Mouse (Mus musculus): Measurements from ENCODE around the gene March7. TPM values are rescaled to one million over a fixed set of nuclear protein-coding genes. Genes with fewer than 3 reads are reported as not detected.

March7 gene
- polyA plus RNA-seq, 1 experiment, result 34.8 TPM

GRCm38 (mm10) chr2:60209122-60209611 lies 520 bp upstream of the March7 start:
- H3K4me3 ChIP-seq (ENCODE audit: insufficient read depth, low read length), result peak overlapping the region; percentile 99
- TF ChIP-seq CTCF (IDR thresholded peaks at IDR 0.05; ENCODE audit: extremely low read depth, insufficient read depth, low read length) (no peak), POLR2A (IDR thresholded peaks at IDR 0.05; ENCODE audit: extremely low read depth, insufficient read depth, low read length) (no peak)
- H3K27ac ChIP-seq (ENCODE audit: insufficient read depth, low read length), result 0 out of 2 replicates have a peak overlapping the region, but pooled peaks have one; percentile 10
- peaks cover 10% of the 10 kb centered on the region for H3K4me1 ChIP-seq (ENCODE audit: control insufficient read depth, insufficient read depth, low read length)

GRCm38 (mm10) chr2:60210821-60211220 lies 1.1 kb downstream of the March7 start:
- TF ChIP-seq CTCF (IDR thresholded peaks at IDR 0.05; ENCODE audit: extremely low read depth, insufficient read depth, low read length), result no peak
- no peak for TF ChIP-seq POLR2A (IDR thresholded peaks at IDR 0.05; ENCODE audit: extremely low read depth, insufficient read depth, low read length)
- peaks cover 10% of the 10 kb centered on the region for H3K4me1 ChIP-seq (ENCODE audit: control insufficient read depth, insufficient read depth, low read length)
- H3K4me3 ChIP-seq (ENCODE audit: insufficient read depth, low read length), result peak overlapping the region; percentile 99
- no peak overlapping the region for H3K27ac ChIP-seq (ENCODE audit: insufficient read depth, low read length)

GRCm38 (mm10) chr2:60212488-60212887 lies 2.8 kb downstream of the March7 start:
- Histone ChIP-seq H3K27ac (ENCODE audit: insufficient read depth, low read length) (no peak overlapping the region), H3K4me1 (ENCODE audit: control insufficient read depth, insufficient read depth, low read length) (peaks cover 14% of the 10 kb centered on the region), H3K4me3 (ENCODE audit: insufficient read depth, low read length) (no peak overlapping the region)
- TF ChIP-seq POLR2A (IDR thresholded peaks at IDR 0.05; ENCODE audit: extremely low read depth, insufficient read depth, low read length) (no peak), CTCF (IDR thresholded peaks at IDR 0.05; ENCODE audit: extremely low read depth, insufficient read depth, low read length) (no peak)

GRCm38 (mm10) chr2:60214683-60215082 lies 5.0 kb downstream of the March7 start:
- Histone ChIP-seq H3K4me3 (ENCODE audit: insufficient read depth, low read length) (no peak overlapping the region), H3K4me1 (ENCODE audit: control insufficient read depth, insufficient read depth, low read length) (peaks cover 10% of the 10 kb centered on the region), H3K27ac (ENCODE audit: insufficient read depth, low read length) (no peak overlapping the region)
- TF ChIP-seq CTCF (IDR thresholded peaks at IDR 0.05; ENCODE audit: extremely low read depth, insufficient read depth, low read length) (no peak), POLR2A (IDR thresholded peaks at IDR 0.05; ENCODE audit: extremely low read depth, insufficient read depth, low read length) (no peak)

- Histone ChIP-seq H3K4me1 (ENCODE audit: control insufficient read depth, insufficient read depth, low read length) (peaks cover 10% of the 10 kb centered on the region), H3K4me3 (ENCODE audit: insufficient read depth, low read length) (no peak overlapping the region), H3K27ac (ENCODE audit: insufficient read depth, low read length) (no peak overlapping the region)
- TF ChIP-seq CTCF (IDR thresholded peaks at IDR 0.05; ENCODE audit: extremely low read depth, insufficient read depth, low read length) (no peak), POLR2A (IDR thresholded peaks at IDR 0.05; ENCODE audit: extremely low read depth, insufficient read depth, low read length) (no peak)
Observed at GRCm38 (mm10) chr2:60216547-60217153, 7.0 kb downstream of the March7 start.

- H3K27ac ChIP-seq (ENCODE audit: insufficient read depth, low read length), result no peak overlapping the region
- H3K4me1 ChIP-seq (ENCODE audit: control insufficient read depth, insufficient read depth, low read length), result peaks cover 7% of the 10 kb centered on the region; the same call in 1 of the 2 replicates
- TF ChIP-seq CTCF (IDR thresholded peaks at IDR 0.05; ENCODE audit: extremely low read depth, insufficient read depth, low read length) (no peak), POLR2A (IDR thresholded peaks at IDR 0.05; ENCODE audit: extremely low read depth, insufficient read depth, low read length) (no peak)
- no peak overlapping the region for H3K4me3 ChIP-seq (ENCODE audit: insufficient read depth, low read length)
Observed at GRCm38 (mm10) chr2:60217620-60218019, 7.9 kb downstream of the March7 start.

GRCm38 (mm10) chr2:60221236-60221635 lies 11.5 kb downstream of the March7 start:
- Histone ChIP-seq H3K4me3 (ENCODE audit: insufficient read depth, low read length) (no peak overlapping the region), H3K4me1 (ENCODE audit: control insufficient read depth, insufficient read depth, low read length) (peaks cover 12% of the 10 kb centered on the region; the same call in 1 of the 2 replicates), H3K27ac (ENCODE audit: insufficient read depth, low read length) (no peak overlapping the region)
- TF ChIP-seq POLR2A (IDR thresholded peaks at IDR 0.05; ENCODE audit: extremely low read depth, insufficient read depth, low read length) (no peak), CTCF (IDR thresholded peaks at IDR 0.05; ENCODE audit: extremely low read depth, insufficient read depth, low read length) (no peak)

- Histone ChIP-seq H3K4me3 (ENCODE audit: insufficient read depth, low read length) (no peak overlapping the region), H3K27ac (ENCODE audit: insufficient read depth, low read length) (no peak overlapping the region), H3K4me1 (ENCODE audit: control insufficient read depth, insufficient read depth, low read length) (peaks cover 10% of the 10 kb centered on the region; the same call in 1 of the 2 replicates)
- TF ChIP-seq CTCF (IDR thresholded peaks at IDR 0.05; ENCODE audit: extremely low read depth, insufficient read depth, low read length) (no peak), POLR2A (IDR thresholded peaks at IDR 0.05; ENCODE audit: extremely low read depth, insufficient read depth, low read length) (no peak)
Observed at GRCm38 (mm10) chr2:60221954-60222353, 12.3 kb downstream of the March7 start.

GRCm38 (mm10) chr2:60223489-60223888 lies 13.8 kb downstream of the March7 start:
- Histone ChIP-seq H3K4me1 (ENCODE audit: control insufficient read depth, insufficient read depth, low read length) (peaks cover 8% of the 10 kb centered on the region; the same call in 1 of the 2 replicates), H3K27ac (ENCODE audit: insufficient read depth, low read length) (no peak overlapping the region), H3K4me3 (ENCODE audit: insufficient read depth, low read length) (no peak overlapping the region)
- no peak for TF ChIP-seq POLR2A (IDR thresholded peaks at IDR 0.05; ENCODE audit: extremely low read depth, insufficient read depth, low read length)
- no peak for TF ChIP-seq CTCF (IDR thresholded peaks at IDR 0.05; ENCODE audit: extremely low read depth, insufficient read depth, low read length)

- Histone ChIP-seq H3K27ac (ENCODE audit: insufficient read depth, low read length) (no peak overlapping the region), H3K4me3 (ENCODE audit: insufficient read depth, low read length) (no peak overlapping the region), H3K4me1 (ENCODE audit: control insufficient read depth, insufficient read depth, low read length) (peaks cover 3% of the 10 kb centered on the region; the same call in 1 of the 2 replicates)
- TF ChIP-seq POLR2A (IDR thresholded peaks at IDR 0.05; ENCODE audit: extremely low read depth, insufficient read depth, low read length) (no peak), CTCF (IDR thresholded peaks at IDR 0.05; ENCODE audit: extremely low read depth, insufficient read depth, low read length) (no peak)
Observed at GRCm38 (mm10) chr2:60228470-60228869, 18.8 kb downstream of the March7 start.

Data from cortical plate, adult 2 months (tissue).